Mouse (Mus musculus) spleen, postnatal 4 days (tissue): ENCODE data around the gene Defb45.

Experiments
- DNase-seq, 2 experiments: peaks; one replicate each; pipeline ENCODE4 v3.0.0; 2022; ENCODE audit warnings: low spot score in 2 of 2

Defb45 gene

DNA sequence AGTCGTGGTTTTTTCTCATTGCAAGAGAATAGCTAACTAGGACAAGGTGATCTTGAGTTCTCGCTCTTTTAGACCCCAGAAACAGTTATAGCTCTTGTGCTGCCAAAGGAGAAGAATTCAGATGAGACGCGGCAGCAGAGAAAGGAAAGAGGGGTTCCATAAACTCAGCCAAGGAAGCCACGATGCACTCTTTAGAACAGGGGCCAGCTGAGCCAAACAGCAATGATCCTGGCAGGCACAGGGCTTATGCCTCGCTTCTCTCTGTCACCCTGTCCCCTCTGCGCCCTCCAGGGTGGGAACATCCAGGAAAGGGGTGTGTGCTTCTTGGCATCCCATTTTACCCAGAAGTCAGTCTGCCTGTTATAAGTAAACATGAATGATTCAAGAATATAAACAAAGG is at the start of gene Defb45:
Defb45 (minus strand) TSS at position 101 of the 400 bp plus-strand sequence.
- no peak for DNase-seq

DNA sequence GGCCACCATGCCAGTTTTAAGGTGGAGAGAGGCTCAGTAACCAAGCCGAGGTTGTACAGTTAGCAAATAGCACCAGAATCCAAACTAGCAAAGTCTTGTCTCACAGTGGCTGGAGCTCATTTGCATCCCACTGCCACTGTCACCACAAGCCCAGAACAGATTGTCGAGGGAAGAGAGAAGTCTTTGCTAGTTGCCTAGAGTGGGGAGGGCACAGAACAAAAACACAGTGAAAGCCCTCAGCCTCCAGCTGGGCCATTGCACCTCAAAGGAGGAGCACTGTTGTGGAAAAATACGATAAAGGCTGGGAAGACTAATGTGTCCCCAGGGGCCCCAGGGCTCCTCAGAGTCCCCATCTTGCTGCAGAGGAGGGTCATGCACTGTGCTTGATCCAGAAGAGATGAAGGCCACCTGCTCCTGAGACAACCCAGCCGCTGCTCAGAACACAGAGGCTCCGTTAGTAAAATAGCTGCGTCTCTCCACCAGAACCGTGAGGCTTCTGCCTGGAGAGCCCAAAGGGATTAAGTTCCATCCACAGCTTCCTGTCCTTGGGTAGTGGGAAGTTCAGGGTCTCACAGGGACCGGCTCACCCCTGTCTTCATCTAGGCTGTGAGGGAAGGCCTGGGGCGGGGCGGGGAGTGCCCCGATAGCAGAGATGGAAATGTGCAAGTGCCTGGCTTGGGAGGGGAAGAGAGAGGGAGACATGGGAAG is 40.4 kb upstream of the Defb45 start:
- DNase-seq = no peak

DNA sequence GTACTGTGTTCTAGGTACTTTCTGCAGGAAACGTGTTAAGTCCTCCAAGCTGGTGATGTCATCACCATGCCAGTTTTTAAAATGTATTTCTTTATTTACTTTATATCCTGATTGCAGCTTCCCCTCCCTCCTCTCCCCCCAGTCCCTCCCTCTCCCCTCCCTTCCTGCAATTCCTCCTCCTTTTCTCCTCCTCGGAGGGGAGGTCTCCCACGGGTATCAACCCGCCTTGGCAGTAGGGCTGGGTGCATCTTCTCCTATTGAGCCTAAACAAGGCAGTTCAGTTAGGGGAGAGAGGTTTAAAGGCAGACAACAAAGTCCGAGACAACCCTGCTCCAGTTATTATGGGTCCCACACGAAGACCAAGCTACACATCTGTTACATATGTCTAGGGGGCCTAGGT is 39.7 kb upstream of the Defb45 start:
- no peak for DNase-seq

DNA sequence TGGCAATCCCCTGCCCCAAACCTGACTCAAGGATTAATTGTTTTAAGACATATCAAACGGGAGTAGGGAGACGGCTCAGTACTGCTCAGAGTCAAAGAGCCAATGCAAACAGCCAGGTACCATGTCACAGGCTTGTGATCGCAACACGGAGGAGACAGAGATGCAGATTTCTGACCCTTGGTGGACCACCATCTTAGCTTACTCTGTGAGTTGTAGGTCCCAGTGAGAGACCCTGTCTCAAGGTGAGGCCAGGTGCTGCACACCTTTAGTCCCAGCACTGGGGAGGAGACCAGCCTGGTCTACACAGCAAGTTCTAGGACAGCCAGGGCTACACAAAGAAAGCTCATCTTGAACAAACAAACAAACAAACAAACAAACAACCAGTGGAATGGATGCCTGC is 38.2 kb upstream of the Defb45 start:
- DNase-seq = no peak

DNA sequence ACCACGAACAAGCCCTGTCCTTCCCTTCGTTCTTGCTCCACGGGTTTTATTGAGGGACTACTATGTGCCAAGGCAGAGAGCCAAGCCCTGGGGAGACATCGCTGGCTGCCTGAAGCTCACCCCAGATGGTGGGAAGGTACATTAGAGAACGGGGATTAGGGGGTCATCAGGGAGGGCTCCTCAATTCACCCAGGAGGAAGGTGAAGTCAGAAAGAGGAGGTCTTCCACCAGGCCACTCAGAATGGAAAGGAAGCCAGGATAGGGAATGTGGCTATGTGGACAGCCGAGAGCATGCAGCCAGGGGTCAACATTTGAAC is 37.8 kb upstream of the Defb45 start:
- DNase-seq = no peak

DNA sequence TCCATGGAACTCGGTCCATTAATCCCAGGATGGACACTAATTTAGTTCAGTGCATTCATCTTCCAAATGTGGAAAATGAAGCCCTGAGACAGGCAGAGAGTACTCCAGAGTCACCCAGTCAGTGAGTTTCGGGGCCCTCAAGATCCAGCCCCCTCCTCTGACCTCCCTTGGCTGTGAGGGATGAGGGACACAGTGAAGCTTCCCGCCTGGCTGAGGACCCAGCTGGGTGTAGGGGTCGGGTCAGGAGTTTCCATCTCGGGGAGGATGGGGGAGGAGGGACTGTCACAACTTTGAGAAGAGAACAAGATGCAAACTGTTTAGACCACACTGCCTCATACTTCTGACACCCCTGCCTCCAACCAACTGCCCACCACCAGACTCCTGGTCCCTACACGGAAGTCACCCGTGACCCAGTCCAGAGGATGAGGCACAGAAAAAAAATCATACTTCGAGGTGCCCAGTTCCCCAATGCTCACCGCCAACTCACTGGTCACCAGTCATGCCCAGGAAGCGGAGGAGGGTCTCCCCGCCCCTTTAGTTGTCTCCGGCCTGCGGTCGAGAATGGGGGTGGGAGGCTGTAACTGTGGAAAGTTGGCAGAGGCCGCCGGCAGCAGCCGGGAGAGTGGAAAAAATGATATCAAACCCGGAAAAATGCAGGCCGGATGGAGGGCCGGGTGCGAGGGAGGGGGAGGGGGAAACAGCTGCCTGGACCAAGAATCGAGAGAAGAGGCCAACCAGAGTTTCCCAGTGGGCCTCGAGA is 37.2 kb upstream of the Defb45 start:
- DNase-seq = peak in 1 of 2 experiments; percentile 24

DNA sequence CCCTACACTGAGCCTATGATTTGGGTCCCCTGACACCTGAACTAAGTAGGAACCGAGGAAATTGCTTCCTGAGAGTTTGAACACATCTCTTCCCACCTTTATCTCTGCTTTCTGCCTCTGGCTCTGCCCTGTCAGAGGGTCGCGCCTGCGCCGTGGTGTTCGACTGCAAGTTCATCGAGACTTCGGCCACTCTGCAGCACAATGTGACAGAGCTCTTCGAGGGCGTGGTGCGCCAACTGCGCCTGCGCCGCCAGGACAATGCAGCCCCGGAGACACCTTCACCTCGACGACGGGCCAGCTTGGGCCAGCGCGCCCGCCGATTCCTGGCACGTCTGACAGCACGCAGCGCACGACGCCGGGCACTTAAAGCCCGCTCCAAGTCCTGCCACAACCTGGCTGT is 35.1 kb upstream of the Defb45 start:
- DNase-seq = no peak

DNA sequence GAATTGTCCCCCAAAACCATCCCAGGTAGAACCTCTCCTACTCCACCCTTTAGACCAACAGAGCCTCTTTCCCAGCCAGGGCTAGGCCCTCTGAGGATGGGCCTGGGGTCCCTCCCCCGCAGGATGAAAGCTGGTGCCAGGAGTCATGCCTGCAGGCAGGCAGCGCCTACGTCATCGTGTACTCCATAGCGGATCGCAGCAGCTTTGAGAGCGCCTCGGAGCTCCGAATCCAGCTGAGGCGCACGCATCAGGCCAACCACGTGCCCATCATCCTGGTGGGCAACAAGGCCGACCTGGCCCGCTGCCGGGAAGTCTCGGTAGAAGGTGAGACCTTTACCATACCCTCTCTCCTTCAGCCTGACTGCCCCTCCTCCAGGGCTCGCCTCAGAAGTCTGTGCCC is 34.1 kb upstream of the Defb45 start:
- DNase-seq = no peak

DNA sequence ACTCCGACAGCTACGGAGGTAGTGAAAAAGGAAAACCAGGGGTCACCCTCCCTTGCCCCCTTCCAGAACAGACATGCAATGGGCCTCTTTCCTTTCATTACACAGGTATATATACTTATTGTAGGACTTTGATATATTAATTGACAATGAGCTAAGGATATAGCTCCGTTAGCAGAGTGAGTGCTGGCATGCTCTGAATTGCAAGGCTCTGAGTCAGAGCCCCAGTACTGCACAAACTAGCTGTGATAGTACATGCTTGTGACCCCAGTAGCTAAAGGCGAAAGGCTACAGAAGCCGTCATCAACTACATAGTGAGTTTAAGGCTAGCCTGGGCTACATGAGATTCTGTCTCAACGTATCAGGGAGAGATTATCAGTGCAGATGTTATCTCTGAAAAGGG is 30.7 kb upstream of the Defb45 start:
- no peak for DNase-seq

DNA sequence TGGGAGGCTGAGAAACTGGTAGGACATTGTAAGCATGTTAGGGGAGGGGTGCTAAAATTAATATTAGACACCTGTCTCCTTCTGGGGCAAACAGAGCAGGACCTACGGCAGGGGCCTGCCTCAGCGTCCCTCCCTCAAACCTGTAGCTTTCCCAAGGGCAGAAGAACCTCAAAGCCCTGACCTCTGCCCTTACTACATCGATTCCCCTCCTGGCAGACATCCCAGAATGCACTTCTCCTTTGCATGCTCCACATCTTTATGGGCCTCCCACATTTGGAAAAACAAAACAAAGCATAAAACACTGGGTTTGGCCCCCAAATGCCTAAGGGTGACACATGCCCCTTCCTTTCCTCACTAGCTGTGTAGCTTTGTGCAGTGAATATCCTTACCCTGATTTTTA is 30.0 kb upstream of the Defb45 start:
- DNase-seq = no peak

DNA sequence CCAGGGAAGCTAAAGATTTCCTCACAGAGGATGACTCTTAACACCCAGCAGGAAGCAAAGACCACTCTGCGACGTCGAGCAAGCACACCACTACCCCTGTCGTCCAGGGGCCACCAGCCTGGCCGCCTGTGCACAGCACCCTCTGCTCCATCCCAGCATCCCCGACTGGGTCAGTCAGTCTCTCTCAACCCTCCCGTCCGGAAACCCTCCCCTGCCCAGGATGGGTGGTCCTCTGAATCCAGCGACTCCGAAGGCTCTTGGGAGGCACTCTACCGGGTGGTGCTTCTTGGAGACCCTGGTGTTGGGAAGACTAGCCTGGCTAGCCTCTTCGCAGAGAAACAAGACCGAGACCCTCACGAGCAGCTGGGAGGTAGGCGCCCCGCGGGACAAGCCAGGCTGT is 28.9 kb upstream of the Defb45 start:
- DNase-seq = no peak

DNA sequence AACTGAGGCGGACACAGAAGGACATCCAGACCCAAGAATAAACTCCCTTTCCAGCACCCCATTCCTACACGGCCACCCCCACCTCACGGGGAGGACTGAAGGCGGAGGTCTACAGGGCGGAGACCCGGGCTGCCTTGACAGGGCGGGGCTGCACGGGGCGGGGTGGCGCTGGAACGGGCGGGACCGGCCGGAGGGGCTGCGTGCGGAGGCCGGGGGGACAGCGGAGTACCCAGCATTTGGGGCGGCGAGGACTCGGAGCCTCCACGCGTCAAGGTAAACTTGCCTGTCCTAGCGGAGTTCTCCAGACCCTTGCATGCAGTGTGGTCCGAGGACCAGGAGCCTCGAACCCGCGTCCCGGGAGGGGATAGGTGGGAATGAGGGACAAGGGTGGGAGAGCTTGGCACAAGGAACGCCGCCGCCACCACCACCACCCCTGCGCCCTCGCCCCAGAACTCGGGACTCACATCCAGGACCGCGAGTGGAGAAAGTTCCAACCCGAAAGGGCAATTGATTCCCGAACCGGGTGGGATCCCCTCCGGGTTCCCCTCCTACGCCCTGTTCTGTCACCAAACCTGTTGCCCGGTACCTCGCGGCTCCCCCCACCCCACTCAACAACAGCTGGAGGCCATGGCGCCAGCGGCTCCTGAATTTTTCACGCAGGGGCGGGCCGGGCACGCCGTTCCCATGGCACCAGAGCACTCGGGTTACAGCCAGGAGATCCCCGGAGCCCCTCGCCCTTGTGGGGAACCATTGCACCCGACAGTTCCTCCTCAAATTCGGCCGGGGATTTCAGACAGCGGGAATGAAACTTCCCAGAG is 27.8 kb upstream of the Defb45 start, which contains the start of gene Rem1:
Rem1 (plus strand) TSS at position 178 of the 818 bp plus-strand sequence.
- no peak for DNase-seq

DNA sequence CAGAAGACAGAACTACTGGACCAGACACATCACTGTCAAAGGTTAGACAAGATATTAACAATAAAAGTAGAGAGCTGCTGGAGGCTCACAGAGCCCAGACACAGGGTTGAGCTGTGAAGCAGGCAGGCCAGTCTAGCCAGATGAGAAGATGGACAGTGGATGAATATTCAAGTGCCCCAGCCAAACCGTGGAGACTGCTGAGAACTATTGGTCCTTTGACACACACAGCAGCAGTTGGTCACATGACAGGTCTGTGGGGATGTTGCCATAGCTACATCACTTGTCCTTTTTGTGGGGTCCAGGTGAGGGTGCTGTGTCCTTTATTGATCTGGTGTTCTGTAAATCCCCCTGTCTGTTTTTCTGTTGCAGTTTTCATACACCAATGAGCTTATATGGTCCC is 26.1 kb upstream of the Defb45 start:
- DNase-seq = no peak

DNA sequence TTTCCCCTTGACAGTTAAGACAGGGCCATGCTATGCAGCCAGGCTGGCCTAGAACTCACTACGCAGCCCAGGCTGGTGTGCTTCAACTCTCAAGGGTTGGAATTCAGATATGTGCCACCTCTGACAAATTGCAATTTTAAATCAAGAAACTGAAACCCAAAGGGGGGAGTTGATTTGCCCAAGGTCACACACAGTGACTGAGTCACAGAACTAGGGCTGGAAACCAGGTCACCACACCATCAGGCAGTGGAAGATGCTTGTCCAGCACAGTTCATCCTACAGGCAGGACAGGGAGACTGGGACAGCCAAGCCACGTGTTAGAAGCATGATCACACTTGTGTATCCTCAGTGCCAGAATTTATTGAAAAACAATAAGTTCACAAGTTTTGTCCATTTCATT is 25.4 kb upstream of the Defb45 start:
- DNase-seq = no peak

DNA sequence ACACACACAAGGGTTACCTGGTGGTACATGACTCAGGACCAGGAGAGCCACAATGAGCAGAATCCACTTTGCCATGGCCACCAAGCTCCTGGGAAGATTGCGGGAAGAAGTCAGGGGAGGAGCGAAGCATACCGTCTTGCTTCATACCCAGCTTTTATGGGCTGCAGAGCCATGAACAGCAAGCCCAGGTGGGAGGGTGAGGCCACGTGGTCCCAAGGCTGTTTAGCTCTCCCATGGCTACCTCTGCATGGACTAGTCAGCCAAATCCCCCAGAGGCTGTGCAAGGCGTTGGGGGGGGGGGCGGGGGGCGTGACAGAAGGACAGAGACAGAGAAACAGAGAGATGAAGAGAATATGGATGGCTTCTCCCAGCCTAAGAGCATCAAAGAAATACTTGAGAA is 23.8 kb upstream of the Defb45 start, which contains the start of gene Defb25:
Defb25 (minus strand) TSS at position 101 of the 400 bp plus-strand sequence.
- DNase-seq = no peak

DNA sequence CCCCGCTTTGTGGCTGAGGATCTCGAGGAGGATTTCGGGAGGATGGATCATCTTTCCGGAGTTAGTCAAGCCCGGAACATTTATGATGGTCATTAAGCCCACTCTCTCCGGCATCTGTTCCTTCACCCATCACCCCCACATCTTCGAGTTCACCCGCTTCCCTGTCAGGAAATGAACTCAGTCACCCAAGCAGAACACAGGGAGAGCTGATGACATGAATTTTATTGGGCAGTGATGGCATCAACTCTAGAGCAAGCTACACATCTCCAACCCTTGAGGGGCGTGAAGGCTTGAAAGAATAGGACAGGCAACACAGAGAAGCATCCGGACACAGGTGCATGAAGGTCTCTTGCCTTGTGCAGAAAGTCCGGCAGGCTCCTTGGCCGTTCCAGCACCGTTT is 23.0 kb upstream of the Defb45 start:
- no peak for DNase-seq

DNA sequence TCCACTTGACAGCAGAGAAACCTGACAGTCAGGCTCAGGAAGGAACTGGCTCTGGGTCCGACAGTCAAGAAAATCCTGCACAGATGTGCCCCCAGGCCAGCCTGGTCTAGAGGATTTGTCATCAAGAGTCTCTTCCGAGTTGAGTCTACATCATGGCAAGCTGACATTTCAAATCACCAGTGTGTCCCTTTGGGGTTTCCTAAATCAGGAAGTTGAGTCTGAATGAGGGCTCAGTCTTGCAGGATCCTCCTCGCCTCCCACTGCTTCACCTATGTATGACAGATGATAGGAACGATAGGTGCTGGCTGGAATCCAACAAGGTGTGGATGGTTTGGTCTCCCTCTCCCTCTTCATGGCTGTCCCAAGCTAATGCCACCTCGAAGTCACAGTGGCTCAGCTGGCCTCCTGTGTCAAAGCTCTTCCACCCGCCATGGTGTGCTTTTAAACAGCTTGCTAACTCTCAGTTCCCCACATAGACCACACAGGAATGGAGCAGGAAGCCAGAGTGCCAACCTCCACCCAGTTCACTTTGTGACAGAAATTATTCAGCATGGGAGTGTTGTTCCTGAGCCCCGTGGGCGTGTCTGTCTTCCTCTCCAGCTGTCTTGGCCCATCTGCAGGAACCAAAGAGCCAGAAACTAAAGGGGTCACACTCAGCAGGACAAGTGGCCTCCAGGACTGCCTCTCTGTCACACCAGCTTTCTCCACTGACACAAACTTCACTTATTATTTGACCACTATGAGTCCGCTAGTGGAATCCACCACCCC is 21.4 kb upstream of the Defb45 start:
- DNase-seq = no peak

DNA sequence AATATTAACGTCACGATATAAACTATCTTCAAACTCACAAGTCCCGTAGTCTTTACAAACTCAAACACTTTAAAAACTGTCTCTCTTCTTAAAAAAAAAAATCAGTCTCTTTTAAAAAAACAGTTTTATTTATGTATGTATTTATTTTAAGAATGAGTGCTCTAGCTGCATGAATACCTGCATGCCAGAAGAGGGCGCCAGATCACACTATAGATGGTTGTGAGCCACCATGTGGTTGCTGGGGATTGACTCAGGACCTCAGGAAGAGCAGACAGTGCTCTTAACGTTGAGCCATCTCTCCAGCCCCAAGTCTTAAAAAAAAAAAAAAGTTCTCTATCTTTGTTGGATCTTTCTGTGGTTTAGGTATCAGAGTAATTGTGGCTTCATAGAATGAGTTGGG is 18.2 kb upstream of the Defb45 start:
- no peak for DNase-seq

DNA sequence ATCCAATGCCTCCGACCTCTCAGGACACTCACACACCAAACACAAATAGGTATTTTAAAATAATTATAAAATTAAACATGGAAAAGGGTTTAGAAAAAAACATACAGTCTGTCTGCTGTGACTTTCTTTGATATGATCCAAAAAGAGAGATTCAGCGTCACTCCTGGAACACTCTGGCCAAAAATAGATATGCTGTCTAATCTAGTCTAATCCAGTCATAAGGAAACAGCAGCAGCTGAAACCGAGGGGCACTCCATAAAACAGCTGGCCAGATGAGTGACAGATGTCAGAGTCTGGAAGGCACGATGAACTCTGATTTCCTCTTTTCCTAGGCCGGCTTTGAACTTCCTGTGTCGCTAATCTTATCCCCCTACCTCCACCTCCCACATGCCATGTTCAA is 17.3 kb upstream of the Defb45 start:
- DNase-seq = no peak

DNA sequence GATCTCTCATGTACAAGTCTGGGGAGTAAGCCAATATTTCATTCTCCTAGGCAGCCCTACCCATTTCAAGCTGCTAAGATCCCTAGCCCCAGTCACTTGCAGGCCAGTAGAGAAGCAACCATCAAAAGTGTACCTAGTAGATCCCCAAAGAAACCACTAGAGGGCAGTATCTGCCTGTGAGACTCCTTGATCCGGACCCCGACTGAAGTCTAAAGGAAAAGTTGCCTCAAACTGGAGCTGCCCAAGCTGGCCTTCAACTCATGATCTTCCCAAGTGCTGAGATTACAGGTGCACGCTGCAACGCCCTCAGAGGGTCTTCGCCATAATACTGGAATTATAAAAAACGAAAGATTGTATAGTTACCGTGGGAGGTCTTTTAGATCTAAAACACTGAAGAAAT is 16.4 kb upstream of the Defb45 start:
- DNase-seq = peak in 1 of 2 experiments; percentile 30

DNA sequence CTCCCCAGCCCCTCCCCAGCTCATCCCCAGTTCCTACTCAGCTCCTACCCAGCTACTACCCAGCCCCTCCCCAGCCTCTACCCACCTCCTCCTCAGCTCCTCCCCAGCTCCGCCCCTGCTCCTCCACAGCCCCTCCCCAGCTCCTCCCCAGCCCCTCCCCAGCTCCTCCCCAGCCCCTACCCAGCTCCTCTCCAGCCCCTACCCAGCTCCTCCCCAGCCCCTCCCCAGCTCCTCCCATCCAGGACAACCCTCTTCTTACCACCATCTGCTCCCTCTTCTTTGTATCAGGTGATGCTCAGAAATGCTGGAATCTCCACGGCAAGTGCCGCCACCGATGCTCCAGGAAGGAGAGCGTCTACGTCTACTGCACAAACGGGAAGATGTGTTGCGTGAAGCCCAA is 13.0 kb upstream of the Defb45 start:
- DNase-seq = no peak

DNA sequence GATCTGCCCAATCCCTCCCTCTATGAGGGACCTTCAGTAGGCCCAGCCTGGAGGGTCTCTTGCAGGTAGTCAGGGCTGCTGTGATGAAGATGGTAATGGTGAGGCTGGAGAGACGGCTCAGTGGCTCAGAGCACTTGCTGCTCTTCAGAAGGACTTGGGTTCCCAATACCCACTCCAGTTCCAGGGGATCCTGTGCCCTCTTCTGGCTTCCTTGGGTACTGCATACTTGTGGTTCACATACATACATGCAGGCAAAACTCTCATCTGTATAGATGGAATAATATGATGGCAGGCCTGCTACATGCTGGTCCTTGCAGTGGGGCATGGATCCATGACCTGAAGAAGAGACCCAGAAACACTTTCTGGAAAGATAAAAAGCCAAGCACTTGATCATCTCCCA is 9.5 kb upstream of the Defb45 start:
- DNase-seq = no peak
